Mouse (Mus musculus) kidney, postnatal 4 days (tissue): ENCODE results near the gene Med27.
A peak's percentile ranks its signal among the peaks of the same experiment; 100 is the strongest.

Experiments used
- DNase-seq, 2 experiments: peaks; one replicate each; pipeline ENCODE4 v3.0.0; 2021; ENCODE audit warnings: mixed read lengths in 2 of 2

Gene Med27

GRCm38 (mm10) chr2:29571921-29572700 is 225.5 kb downstream of the Med27 start:
- DNase-seq: no peak

GRCm38 (mm10) chr2:29572811-29573427 is 226.3 kb downstream of the Med27 start:
- no peak for DNase-seq

GRCm38 (mm10) chr2:29573591-29573990 is 227.0 kb downstream of the Med27 start:
- DNase-seq: peak; percentile 87

- DNase-seq: no peak
Observed at GRCm38 (mm10) chr2:29574187-29574586, 227.6 kb downstream of the Med27 start.
